Mouse (Mus musculus): ENCODE results near the gene Ppp4c.

Gene Ppp4c

GRCm38 (mm10) chr7:126791851-126792720, at the start of gene Ppp4c:
Gene Ppp4c (minus strand): TSS chr7:126792496.
- Histone ChIP-seq H3K27me3 (ENCODE audit: control insufficient read depth, insufficient read depth, low read length, poor library complexity, severe bottlenecking) (no peaks in the 10 kb centered on the region), H3K36me3 (ENCODE audit: control insufficient read depth, insufficient read depth, low read length, poor library complexity, severe bottlenecking) (peaks cover 10% of the 10 kb centered on the region)
- peak; percentile 98 for DNase-seq (ENCODE audit: low read depth, low spot score)

- no peak for DNase-seq (ENCODE audit: low read depth, low spot score)
- Histone ChIP-seq H3K27me3 (ENCODE audit: control insufficient read depth, insufficient read depth, low read length, poor library complexity, severe bottlenecking) (no peaks in the 10 kb centered on the region), H3K36me3 (ENCODE audit: control insufficient read depth, insufficient read depth, low read length, poor library complexity, severe bottlenecking) (no peaks in the 10 kb centered on the region)
These were observed 41.0 kb upstream of the Ppp4c start for GRCm38 (mm10) chr7:126833294-126833693.

GRCm38 (mm10) chr7:126832036-126832598, 39.8 kb upstream of the Ppp4c start:
- Histone ChIP-seq H3K36me3 (ENCODE audit: control insufficient read depth, insufficient read depth, low read length, poor library complexity, severe bottlenecking) (no peaks in the 10 kb centered on the region), H3K27me3 (ENCODE audit: control insufficient read depth, insufficient read depth, low read length, poor library complexity, severe bottlenecking) (no peaks in the 10 kb centered on the region)
- DNase-seq (ENCODE audit: low read depth, low spot score) = peak; percentile 89

GRCm38 (mm10) chr7:126831539-126831938, 39.2 kb upstream of the Ppp4c start, which contains the start of gene 4930451I11Rik:
Gene 4930451I11Rik (minus strand): TSS chr7:126831639.
- Histone ChIP-seq H3K27me3 (ENCODE audit: control insufficient read depth, insufficient read depth, low read length, poor library complexity, severe bottlenecking) (no peaks in the 10 kb centered on the region), H3K36me3 (ENCODE audit: control insufficient read depth, insufficient read depth, low read length, poor library complexity, severe bottlenecking) (no peaks in the 10 kb centered on the region)
- DNase-seq (ENCODE audit: low read depth, low spot score) = no peak

GRCm38 (mm10) chr7:126825952-126826351, 33.7 kb upstream of the Ppp4c start:
- DNase-seq (ENCODE audit: low read depth, low spot score) = no peak
- Histone ChIP-seq H3K36me3 (ENCODE audit: control insufficient read depth, insufficient read depth, low read length, poor library complexity, severe bottlenecking) (no peaks in the 10 kb centered on the region), H3K27me3 (ENCODE audit: control insufficient read depth, insufficient read depth, low read length, poor library complexity, severe bottlenecking) (no peaks in the 10 kb centered on the region)

- peak; percentile 28 for DNase-seq (ENCODE audit: low read depth, low spot score)
- Histone ChIP-seq H3K36me3 (ENCODE audit: control insufficient read depth, insufficient read depth, low read length, poor library complexity, severe bottlenecking) (no peaks in the 10 kb centered on the region), H3K27me3 (ENCODE audit: control insufficient read depth, insufficient read depth, low read length, poor library complexity, severe bottlenecking) (no peaks in the 10 kb centered on the region)
These were observed 33.1 kb upstream of the Ppp4c start for GRCm38 (mm10) chr7:126825403-126825802.

GRCm38 (mm10) chr7:126823940-126824339, 31.6 kb upstream of the Ppp4c start:
- H3K36me3 ChIP-seq (ENCODE audit: control insufficient read depth, insufficient read depth, low read length, poor library complexity, severe bottlenecking) = no peaks in the 10 kb centered on the region
- H3K27me3 ChIP-seq (ENCODE audit: control insufficient read depth, insufficient read depth, low read length, poor library complexity, severe bottlenecking) = no peaks in the 10 kb centered on the region
- DNase-seq (ENCODE audit: low read depth, low spot score) = no peak

GRCm38 (mm10) chr7:126823202-126823711, 31.0 kb upstream of the Ppp4c start:
- H3K27me3 ChIP-seq (ENCODE audit: control insufficient read depth, insufficient read depth, low read length, poor library complexity, severe bottlenecking) = no peaks in the 10 kb centered on the region
- no peak for DNase-seq (ENCODE audit: low read depth, low spot score)
- H3K36me3 ChIP-seq (ENCODE audit: control insufficient read depth, insufficient read depth, low read length, poor library complexity, severe bottlenecking) = no peaks in the 10 kb centered on the region

GRCm38 (mm10) chr7:126822741-126823140, 30.4 kb upstream of the Ppp4c start:
- DNase-seq (ENCODE audit: low read depth, low spot score) = no peak
- H3K36me3 ChIP-seq (ENCODE audit: control insufficient read depth, insufficient read depth, low read length, poor library complexity, severe bottlenecking) = no peaks in the 10 kb centered on the region
- H3K27me3 ChIP-seq (ENCODE audit: control insufficient read depth, insufficient read depth, low read length, poor library complexity, severe bottlenecking) = no peaks in the 10 kb centered on the region

- peak; percentile 87 for DNase-seq (ENCODE audit: low read depth, low spot score)
- Histone ChIP-seq H3K27me3 (ENCODE audit: control insufficient read depth, insufficient read depth, low read length, poor library complexity, severe bottlenecking) (no peaks in the 10 kb centered on the region), H3K36me3 (ENCODE audit: control insufficient read depth, insufficient read depth, low read length, poor library complexity, severe bottlenecking) (no peaks in the 10 kb centered on the region)
These were observed 29.7 kb upstream of the Ppp4c start for GRCm38 (mm10) chr7:126821835-126822511.

- no peaks in the 10 kb centered on the region for H3K36me3 ChIP-seq (ENCODE audit: control insufficient read depth, insufficient read depth, low read length, poor library complexity, severe bottlenecking)
- DNase-seq (ENCODE audit: low read depth, low spot score) = no peak
These were observed 26.5 kb upstream of the Ppp4c start for GRCm38 (mm10) chr7:126818818-126819217.

GRCm38 (mm10) chr7:126817595-126817994, 25.3 kb upstream of the Ppp4c start:
- DNase-seq (ENCODE audit: low read depth, low spot score) = no peak
- Histone ChIP-seq H3K36me3 (ENCODE audit: control insufficient read depth, insufficient read depth, low read length, poor library complexity, severe bottlenecking) (no peaks in the 10 kb centered on the region), H3K27me3 (ENCODE audit: control insufficient read depth, insufficient read depth, low read length, poor library complexity, severe bottlenecking) (no peaks in the 10 kb centered on the region)

More at GRCm38 (mm10) chr7:126818818-126819217, 26.5 kb upstream of the Ppp4c start:
- H3K27me3 ChIP-seq (ENCODE audit: control insufficient read depth, insufficient read depth, low read length, poor library complexity, severe bottlenecking) = no peaks in the 10 kb centered on the region

- DNase-seq (ENCODE audit: low read depth, low spot score) = no peak
- H3K36me3 ChIP-seq (ENCODE audit: control insufficient read depth, insufficient read depth, low read length, poor library complexity, severe bottlenecking) = no peaks in the 10 kb centered on the region
- H3K27me3 ChIP-seq (ENCODE audit: control insufficient read depth, insufficient read depth, low read length, poor library complexity, severe bottlenecking) = no peaks in the 10 kb centered on the region
These were observed 24.2 kb upstream of the Ppp4c start for GRCm38 (mm10) chr7:126816494-126816893.

GRCm38 (mm10) chr7:126815726-126816222, 23.5 kb upstream of the Ppp4c start:
- no peak for DNase-seq (ENCODE audit: low read depth, low spot score)
- H3K36me3 ChIP-seq (ENCODE audit: control insufficient read depth, insufficient read depth, low read length, poor library complexity, severe bottlenecking) = no peaks in the 10 kb centered on the region
- H3K27me3 ChIP-seq (ENCODE audit: control insufficient read depth, insufficient read depth, low read length, poor library complexity, severe bottlenecking) = no peaks in the 10 kb centered on the region
